Mouse (Mus musculus) kidney, embryonic 16.5 days (tissue): ENCODE results near the gene Nckap1. TPM values are rescaled to one million over a fixed set of nuclear protein-coding genes. Genes with fewer than 3 reads are reported as not detected.
A peak's percentile ranks its signal among the peaks of the same experiment; 100 is the strongest.

Source experiments
- microRNA counts: library from miRNA; unstranded; fragments of <30 nt; microRNA quantifications from one replicate; lab custom pipeline; 2016
- microRNA-seq: library from miRNA; unstranded; fragments of <30 nt; microRNA quantifications from one replicate; pipeline ENCODE4, GENCODE M21; 2016
- polyA plus RNA-seq: library from polyadenylated mRNA; unstranded; fragments of >200 nt; fragmentation: Nextera tagmentation; extraction: Ambion mirVana; gene quantifications from 2 replicates; pipeline ENCODE4 v1.2.1, GENCODE M21; 2015

The Nckap1 gene
- polyA plus RNA-seq, 1 experiment from 2014 or later: 60.9 TPM

MicroRNAs encoded within 50 kb of the gene (microRNA counts, 519-probe panel; counts per million panel counts)
- microRNA mmu-miR-684 (lab: Ali Mortazavi, UCI): 1,854 counts per million, percentile 47 among the panel's probes with 10 or more counts

Small RNA genes lying within 50 kb of the gene (microRNA-seq; reads per million reads assigned to microRNA genes)
- gene Mir684-1: not detected

Other genes with a start within 250 kb of the Nckap1 start
- gene Frzb, start 133.8 kb downstream of the Nckap1 start, polyA plus RNA-seq: 24.7 and 26.8 TPM in 2 replicates
- 14.3 TPM in 2 replicates for gene Dusp19, start 35.7 kb upstream of the Nckap1 start, polyA plus RNA-seq
- gene Nup35, start 35.9 kb upstream of the Nckap1 start, polyA plus RNA-seq: 50.3 and 55.0 TPM in 2 replicates